Mouse (Mus musculus) embryo, embryonic 10.5 days (tissue): ENCODE data around the gene Frem1.

Experiments
- DNase-seq: peaks from one replicate; pipeline ENCODE4 v3.0.0-alpha.2; 2015; ENCODE audit warnings: low spot score

Gene Frem1

GRCm38 (mm10) chr4:83030097-83030496 is 22.0 kb downstream of the Frem1 start:
- DNase-seq = no peak

DNA sequence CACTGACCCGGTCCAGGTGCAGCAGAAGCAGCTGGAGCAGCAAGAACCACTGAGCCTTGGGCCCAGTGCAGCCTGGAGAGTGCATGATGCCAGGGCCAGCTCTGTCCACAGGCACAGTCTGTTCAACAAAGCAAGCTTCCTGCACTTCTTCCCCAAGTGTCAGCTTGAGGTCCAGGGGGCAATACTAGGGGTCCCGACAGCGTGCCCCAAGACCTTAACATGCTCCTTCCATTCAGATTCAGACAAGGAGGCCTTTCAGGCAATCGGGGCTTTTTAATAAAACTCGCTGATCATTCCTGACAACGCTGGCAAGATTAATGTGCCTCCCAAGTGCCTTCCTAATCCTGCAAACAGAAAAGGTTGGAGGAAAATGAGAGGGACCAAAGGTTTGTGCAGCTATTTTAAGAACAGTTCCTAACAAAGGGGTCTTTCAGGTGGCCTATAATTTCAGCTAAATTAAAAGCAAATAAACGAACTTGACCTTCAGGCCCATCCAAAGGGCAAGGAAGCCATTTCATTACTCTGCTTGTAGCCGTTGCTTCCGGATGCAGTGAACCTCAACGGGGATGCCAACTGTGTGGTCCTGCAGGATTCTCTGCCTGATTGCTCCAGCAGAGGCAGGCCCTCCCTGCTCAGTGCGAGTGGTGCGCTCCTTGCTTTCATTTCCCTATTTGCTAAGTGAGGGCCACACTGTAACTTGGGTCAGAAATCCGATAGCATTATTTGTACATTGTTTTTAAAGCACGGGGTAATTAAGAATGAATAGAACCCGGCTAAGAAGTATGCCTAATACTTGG is 31.2 kb downstream of the Frem1 start:
- peak; percentile 82 for DNase-seq

DNA sequence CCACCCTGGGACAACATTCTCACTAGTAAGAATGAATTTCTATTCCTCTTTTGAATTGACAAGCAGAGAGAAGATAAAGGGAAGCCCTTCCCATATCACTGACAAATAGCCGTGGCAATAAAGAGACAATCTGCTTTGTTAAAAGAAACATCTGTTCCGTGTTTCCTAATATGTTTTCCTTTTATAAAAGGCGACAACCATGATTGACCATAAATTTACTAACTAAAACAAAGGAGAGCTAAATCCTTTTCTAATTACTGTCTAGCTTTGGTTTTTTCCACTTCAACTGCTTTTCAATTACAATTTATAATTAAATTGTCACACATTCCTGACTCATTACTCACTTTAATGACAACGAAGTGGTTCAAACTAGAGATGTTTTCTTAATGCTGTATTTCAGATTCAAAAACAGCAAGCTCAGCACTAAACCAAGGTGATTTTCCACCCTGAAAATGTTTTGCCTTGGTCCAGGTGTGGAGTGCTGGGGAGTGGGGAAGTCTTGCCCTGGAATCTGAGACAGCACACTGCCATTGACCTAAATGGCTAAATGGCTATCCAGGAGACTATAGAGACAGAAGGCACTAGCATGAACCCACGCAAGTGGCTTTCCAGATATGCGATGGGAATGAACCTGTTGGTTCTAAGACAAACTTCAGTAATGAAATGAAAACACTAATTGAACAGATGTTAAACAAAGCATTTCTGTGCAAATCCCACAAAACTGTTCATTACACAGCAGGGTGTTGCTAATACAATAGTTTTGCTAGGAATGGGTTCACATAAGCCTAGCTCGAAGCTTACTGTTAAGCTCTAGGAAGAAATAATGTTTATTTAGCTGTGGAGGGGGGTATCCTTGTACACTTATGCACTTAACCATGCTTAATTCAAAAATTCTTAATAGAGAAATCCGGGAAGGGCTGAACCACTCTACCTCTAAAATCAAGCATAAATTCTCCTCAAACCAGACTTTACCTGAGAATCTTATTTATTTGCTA is 33.7 kb downstream of the Frem1 start:
- DNase-seq = no peak

GRCm38 (mm10) chr4:83014538-83014937 is 37.6 kb downstream of the Frem1 start:
- DNase-seq = no peak

DNA sequence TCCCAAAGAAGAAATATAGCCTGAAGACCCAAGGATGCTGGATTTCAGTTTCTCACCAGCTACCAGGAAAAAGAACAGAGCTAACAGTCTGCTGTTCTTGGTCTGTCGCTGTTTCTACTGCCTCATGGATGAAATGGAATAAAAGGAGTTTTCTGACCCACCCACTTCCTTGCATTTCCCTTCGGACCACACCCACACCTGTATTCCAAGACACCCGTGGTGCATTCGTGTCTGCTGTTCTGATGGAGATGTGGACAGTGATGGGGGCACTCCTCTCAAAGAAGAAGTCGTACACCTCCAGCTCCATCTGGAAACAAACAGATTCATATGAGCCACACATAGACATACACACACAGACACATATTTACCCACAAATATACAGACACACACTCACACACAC is 48.1 kb downstream of the Frem1 start:
- no peak for DNase-seq

DNA sequence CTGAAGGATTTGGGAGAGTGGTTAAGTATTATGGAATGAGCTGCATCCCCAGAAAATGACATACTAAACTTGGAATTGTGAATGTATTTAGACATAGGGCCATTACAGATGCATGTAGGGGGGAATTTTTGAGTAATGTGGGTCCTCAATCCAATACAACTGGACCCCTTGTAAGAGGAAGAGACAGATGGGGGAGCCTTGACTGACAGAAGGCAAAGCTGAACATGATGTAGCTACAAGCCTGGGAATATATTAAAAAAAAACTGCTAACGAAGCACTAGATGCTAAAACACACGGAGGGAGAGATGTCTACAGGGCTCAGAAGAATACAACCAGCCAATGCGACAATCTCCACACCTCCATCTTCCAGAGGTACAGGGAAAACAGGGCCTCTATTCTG is 60.1 kb downstream of the Frem1 start:
- DNase-seq = no peak

GRCm38 (mm10) chr4:82990973-82991695 is 61.0 kb downstream of the Frem1 start:
- DNase-seq = no peak

DNA sequence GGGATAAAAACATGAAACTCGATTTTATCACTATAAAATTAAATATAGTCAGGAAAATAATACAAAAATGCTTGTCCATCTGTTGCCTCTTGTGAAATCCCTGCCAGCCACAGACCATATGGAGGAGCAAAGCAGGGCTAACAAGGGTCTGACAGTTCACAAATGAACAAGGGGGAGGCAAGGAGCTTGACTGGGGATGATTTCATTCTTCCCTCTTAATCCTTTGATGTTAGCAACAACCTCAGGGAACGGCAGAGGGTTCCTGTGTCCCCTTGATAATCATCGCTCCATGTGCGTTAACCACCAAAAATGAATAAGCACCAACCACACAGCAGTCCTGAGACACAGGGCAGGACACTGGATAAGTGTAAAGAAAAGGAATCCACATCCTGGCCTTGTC is 79.8 kb downstream of the Frem1 start:
- no peak for DNase-seq

DNA sequence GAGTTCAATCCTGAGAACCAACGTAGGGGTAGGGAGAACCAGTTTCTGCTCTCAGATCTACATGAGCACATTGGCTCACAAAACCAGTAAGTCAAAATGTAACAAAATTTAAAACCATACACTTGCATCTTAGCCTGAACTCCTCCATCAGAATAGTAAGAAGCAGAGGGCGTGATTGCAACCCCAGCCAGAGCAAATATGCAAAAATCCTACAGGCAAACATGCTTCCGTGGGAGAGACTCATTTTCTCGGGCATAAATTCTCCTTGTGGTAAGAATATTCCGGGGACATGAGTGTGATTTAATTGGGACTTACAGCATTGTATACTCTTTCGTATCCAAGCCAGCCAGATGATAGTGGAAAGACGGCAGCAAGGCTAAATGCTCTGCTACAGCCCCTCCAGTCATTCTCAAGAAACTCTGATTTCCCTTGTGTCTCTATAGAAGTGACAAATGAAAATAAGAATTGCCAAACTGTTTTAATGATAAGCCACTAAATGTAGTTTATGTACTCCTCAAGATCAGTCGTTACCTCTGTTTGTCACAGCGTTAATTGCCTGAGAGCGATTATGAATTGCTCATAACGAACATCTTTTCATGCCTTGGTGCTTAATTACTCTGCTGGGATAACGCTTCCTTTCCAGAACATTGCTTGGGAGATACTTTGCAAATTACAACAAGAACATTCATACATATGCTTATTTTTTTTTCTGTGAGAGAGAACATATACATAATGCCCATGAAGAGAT is 81.1 kb downstream of the Frem1 start:
- no peak for DNase-seq

DNA sequence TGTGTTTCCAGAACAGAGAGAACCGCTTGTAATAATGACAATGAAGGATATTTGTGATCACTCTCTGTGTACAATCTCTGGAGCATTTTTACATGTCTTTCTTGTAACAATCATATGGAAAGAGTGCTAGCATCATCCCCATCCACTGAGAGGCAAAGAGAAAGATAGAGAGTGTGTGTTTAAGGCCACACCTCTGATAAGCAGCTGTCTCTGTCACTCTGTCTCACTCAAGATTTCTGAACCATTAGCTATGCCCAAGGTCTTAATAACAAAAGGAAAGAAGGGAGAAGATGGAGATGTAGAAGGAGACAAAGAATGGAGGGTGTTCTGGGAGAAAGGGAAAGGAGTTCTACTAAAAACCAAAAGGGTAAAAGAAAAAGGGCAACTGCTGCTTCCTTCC is 91.1 kb downstream of the Frem1 start:
- DNase-seq = no peak

DNA sequence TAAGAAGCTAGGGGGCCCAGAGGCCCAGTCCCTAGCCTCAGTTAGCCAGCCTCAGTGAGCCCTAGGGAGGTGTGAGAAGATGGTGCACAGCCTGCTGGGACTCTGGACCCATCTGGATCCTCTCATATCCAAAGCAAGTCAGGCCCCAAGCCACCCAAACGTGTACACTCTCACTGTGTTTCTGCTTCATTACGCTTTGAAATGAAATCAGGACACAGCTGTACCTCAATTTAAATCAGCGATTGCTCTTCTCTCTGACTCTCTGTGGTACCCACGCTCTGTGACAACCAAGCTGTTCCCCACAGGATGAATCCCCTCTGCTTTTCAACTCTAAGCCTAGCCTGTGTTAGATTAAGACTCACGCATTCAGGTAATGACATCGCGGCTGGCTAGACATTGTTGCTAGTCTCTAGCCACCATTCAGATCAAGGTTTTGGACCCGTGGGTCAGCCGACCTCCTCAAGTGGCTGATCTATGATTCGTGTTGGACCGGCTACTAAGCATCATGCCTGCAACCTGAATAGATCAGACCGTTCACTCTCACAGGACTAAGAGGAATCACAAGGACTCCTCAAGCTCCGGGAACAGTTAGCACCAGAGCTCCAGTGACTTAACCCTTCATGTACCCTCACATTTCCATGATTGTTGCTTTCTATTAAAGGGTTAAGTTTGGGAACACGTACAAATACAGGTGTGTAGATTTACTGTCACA is 94.2 kb downstream of the Frem1 start:
- no peak for DNase-seq

GRCm38 (mm10) chr4:82953992-82954391 is 98.1 kb downstream of the Frem1 start:
- DNase-seq = no peak

- no peak for DNase-seq
Measured at GRCm38 (mm10) chr4:82949511-82949910, 102.6 kb downstream of the Frem1 start.

DNA sequence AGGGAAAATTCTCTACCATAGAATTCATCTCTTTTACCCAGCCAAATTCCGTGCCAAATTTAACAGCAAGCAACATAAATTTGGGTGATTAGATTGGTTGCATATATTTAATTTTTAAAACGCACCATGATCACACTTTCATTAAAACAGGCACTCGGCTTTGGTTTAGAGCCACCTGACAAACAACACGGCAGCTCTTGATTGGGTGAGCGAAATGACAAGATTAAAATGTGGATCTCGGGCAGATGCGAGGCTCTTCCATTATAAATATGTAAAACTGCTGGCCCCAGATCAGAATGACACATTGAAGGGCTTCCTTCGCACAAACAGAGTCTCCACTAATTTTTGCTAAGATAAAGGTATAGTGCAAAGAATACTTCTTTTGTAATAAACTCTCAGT is 105.4 kb downstream of the Frem1 start:
- no peak for DNase-seq

DNA sequence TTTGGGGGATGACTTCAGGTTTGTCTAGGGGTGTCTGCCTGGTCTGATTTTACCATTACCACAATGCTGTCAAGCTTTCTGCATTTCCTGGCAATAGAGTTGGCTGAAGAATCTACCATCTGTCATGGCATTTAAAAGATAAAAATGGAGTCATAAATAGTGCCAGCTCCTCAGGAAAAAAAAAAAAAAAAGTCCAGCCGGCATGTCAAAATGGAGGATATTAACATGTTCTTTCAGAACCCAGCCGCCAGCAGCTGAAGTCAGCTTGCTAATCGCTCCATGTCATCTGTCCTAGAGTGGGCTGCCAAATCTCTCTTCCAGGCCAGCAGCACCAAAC is 105.9 kb downstream of the Frem1 start:
- no peak for DNase-seq

DNA sequence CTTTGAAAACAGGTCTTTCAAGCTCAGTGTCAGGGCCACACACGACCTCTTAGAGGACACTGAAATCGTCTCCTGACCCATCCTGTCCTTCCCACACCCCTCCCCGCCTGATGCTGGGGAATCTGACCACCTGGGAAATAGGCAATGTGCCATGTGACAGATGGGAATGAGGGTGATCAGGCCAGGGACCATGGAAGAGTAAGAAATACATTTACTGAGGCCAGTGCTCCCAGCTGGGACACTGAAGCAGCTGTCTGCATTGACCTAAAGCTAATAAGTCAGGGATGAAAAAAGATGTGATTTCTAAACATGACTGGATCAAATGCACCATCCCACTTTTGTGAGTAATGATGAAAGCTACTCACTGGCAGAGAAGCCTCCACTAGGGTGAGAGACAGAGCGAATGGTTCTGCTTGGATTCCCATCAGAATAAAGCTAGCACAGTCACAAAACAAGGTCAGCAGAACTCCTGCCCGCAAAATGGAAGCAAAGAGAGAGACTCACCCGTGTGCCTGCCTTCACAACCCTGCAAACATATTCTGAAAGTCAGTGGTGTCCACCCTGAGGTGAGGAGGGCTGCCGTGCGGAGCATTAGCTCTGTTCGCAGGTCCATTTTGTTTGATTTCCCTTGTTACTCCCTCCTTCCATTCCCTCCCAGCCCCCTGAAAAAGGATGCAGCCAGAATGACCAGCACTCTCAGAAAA is 106.4 kb downstream of the Frem1 start:
- no peak for DNase-seq

GRCm38 (mm10) chr4:82940680-82941079 is 111.5 kb downstream of the Frem1 start:
- no peak for DNase-seq

DNA sequence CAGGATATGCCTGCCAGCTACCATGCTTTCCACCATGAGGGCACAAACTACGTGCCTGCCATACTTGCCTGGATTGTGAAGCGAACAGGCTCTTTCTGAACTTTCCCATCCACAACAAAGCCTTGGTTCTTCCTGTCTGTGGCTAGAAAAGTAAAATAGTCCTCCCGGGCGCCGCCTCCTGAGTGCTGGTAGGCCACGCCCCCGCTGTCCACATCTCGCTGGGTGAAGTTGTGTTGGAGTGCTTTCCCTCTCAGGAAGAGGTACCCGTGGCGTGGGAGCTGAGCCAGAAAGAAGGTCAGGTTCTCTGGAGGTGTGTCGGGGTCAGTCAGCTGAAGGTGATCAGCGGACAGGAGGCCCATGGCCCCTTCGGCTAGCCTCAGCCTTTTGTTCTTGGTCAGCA is 111.9 kb downstream of the Frem1 start:
- no peak for DNase-seq

- DNase-seq = peak; percentile 75
Measured at GRCm38 (mm10) chr4:82934308-82934707, 117.8 kb downstream of the Frem1 start.

DNA sequence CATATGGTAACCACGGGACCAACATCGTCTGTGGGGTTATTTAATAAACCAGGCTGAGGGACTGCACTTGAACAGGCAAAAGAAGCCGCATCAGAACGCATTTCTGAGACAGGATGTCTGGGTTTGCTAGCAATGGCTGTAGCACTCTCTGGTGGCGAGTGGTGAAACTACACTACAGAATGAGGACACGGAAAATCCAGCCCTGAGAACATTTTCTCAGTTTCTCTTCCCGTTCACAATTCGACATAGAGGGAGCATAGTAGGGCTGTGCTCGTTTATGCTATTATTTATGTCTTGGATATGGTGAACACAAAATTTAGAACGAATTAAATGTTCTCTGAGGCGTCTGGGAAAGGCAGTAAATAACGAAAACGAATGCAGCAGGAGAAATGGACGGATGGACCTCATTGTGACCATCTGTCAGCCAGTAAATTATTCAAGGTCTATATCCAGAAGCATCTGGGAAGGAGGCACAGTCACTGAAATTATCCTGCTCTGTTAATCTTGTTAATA is 118.4 kb downstream of the Frem1 start:
- DNase-seq = peak; percentile 89
